Mouse (Mus musculus) cerebellum, adult 2 months (tissue): ENCODE measurements around the gene Fndc3b.

ENCODE experiments used
- CTCF ChIP-seq: fragments of 200-500 bp; IDR thresholded peaks from 2 replicates; pipeline ENCODE4 v1.5.1; 2011; ENCODE audit warnings: low read depth, mild to moderate bottlenecking, control low read depth, low read length, moderate library complexity, borderline replicate concordance; ENCODE audit not compliant: insufficient read depth
- POLR2A ChIP-seq: fragments of 200-500 bp; IDR thresholded peaks from 2 replicates; pipeline ENCODE4 v1.6.1; 2011; ENCODE audit warnings: low read length, control low read depth, borderline replicate concordance; ENCODE audit not compliant: insufficient read depth

- no peak for TF ChIP-seq CTCF
- no peak for TF ChIP-seq POLR2A
These were observed 54.2 kb downstream of the Fndc3b start for GRCm38 (mm10) chr3:27656764-27657390.
